Mouse (Mus musculus): Measurements from ENCODE around the gene Emp1.

Emp1 gene

GRCm38 (mm10) chr6:135362459-135363159 is at the start of gene Emp1:
Gene Emp1 (plus strand): TSS chr6:135362545.
- DNase-seq (ENCODE audit: low spot score), result peak; percentile 70

- no peak for DNase-seq (ENCODE audit: low spot score)
Measured at GRCm38 (mm10) chr6:135313981-135314380, 48.4 kb upstream of the Emp1 start.

GRCm38 (mm10) chr6:135316141-135316540 is 46.2 kb upstream of the Emp1 start:
- no peak for DNase-seq (ENCODE audit: low spot score)

- no peak for DNase-seq (ENCODE audit: low spot score)
Measured at GRCm38 (mm10) chr6:135319431-135319933, 42.9 kb upstream of the Emp1 start.

GRCm38 (mm10) chr6:135322749-135323148 is 39.6 kb upstream of the Emp1 start:
- no peak for DNase-seq (ENCODE audit: low spot score)

GRCm38 (mm10) chr6:135323311-135323982 is 38.9 kb upstream of the Emp1 start:
- peak; percentile 60 for DNase-seq (ENCODE audit: low spot score)

GRCm38 (mm10) chr6:135324111-135324510 is 38.2 kb upstream of the Emp1 start:
- DNase-seq (ENCODE audit: low spot score), result no peak

GRCm38 (mm10) chr6:135324686-135325300 is 37.6 kb upstream of the Emp1 start:
- no peak for DNase-seq (ENCODE audit: low spot score)

GRCm38 (mm10) chr6:135326847-135327246 is 35.5 kb upstream of the Emp1 start:
- no peak for DNase-seq (ENCODE audit: low spot score)

- no peak for DNase-seq (ENCODE audit: low spot score)
Measured at GRCm38 (mm10) chr6:135331916-135332315, 30.4 kb upstream of the Emp1 start.

- no peak for DNase-seq (ENCODE audit: low spot score)
Measured at GRCm38 (mm10) chr6:135332737-135333281, 29.5 kb upstream of the Emp1 start.

GRCm38 (mm10) chr6:135333994-135334651 is 28.2 kb upstream of the Emp1 start:
- DNase-seq (ENCODE audit: low spot score), result no peak

- no peak for DNase-seq (ENCODE audit: low spot score)
Measured at GRCm38 (mm10) chr6:135336376-135336775, 26.0 kb upstream of the Emp1 start.

- DNase-seq (ENCODE audit: low spot score), result no peak
Measured at GRCm38 (mm10) chr6:135340355-135341075, 21.8 kb upstream of the Emp1 start.

- DNase-seq (ENCODE audit: low spot score), result no peak
Measured at GRCm38 (mm10) chr6:135341076-135341378, 21.3 kb upstream of the Emp1 start.

GRCm38 (mm10) chr6:135351638-135352302 is 10.6 kb upstream of the Emp1 start:
- peak; percentile 29 for DNase-seq (ENCODE audit: low spot score)

- no peak for DNase-seq (ENCODE audit: low spot score)
Measured at GRCm38 (mm10) chr6:135352537-135352936, 9.8 kb upstream of the Emp1 start.

- DNase-seq (ENCODE audit: low spot score), result no peak
Measured at GRCm38 (mm10) chr6:135354953-135355352, 7.4 kb upstream of the Emp1 start.

GRCm38 (mm10) chr6:135360331-135360730 is 2.0 kb upstream of the Emp1 start:
- DNase-seq (ENCODE audit: low spot score), result no peak

- DNase-seq (ENCODE audit: low spot score), result no peak
Measured at GRCm38 (mm10) chr6:135362098-135362458, 267 bp upstream of the Emp1 start.

- DNase-seq (ENCODE audit: low spot score), result no peak
Measured at GRCm38 (mm10) chr6:135363344-135364040, 1.1 kb downstream of the Emp1 start.
